Mouse (Mus musculus) forebrain, embryonic 11.5 days (tissue): Measurements from ENCODE around the gene Defb28. TPM values are rescaled to one million over a fixed set of nuclear protein-coding genes. Genes with fewer than 3 reads are reported as not detected.

Experiments
- ATAC-seq: fragments of 200-750 bp; cut with Nextera tagmentation; replicated peaks from 2 replicates; pipeline ENCODE4 v1.8.0; 2017; ENCODE audit warnings: moderate TSS enrichment; ENCODE audit not compliant: low FRiP score
- DNase-seq: peaks from one replicate; pipeline ENCODE4 v3.0.0-alpha.2; 2017; ENCODE audit warnings: low spot score
- H3K27ac ChIP-seq: fragments of 300-500 bp; sonication (generic); 2 replicates; pipeline ENCODE4 v1.5.1; 2014; ENCODE audit warnings: low read depth, low read length
- H3K27me3 ChIP-seq: fragments of 300-500 bp; sonication (generic); 2 replicates; pipeline ENCODE4 v1.6.1; 2014; ENCODE audit warnings: mild to moderate bottlenecking, low read length, mixed read lengths; ENCODE audit not compliant: control insufficient read depth, insufficient read depth
- H3K36me3 ChIP-seq: fragments of 300-500 bp; sonication (generic); 2 replicates; pipeline ENCODE4 v1.6.1; 2014; ENCODE audit warnings: mild to moderate bottlenecking, low read length, moderate library complexity, mixed read lengths; ENCODE audit not compliant: control insufficient read depth, insufficient read depth
- H3K4me1 ChIP-seq: fragments of 300-500 bp; sonication (generic); replicated peaks from 2 replicates; pipeline ENCODE4 v1.6.1; 2014; ENCODE audit warnings: low read length, mixed read lengths; ENCODE audit not compliant: control insufficient read depth, insufficient read depth
- H3K4me2 ChIP-seq: fragments of 300-500 bp; sonication (generic); 2 replicates; pipeline ENCODE4 v1.6.1; 2014; ENCODE audit warnings: low read depth, mild to moderate bottlenecking, low read length, moderate library complexity, mixed read lengths; ENCODE audit not compliant: severe bottlenecking
- H3K4me3 ChIP-seq: fragments of 300-500 bp; sonication (generic); 2 replicates; pipeline ENCODE4 v1.5.1; 2014; ENCODE audit warnings: low read depth, low read length
- H3K9ac ChIP-seq: fragments of 300-500 bp; sonication (generic); 2 replicates; pipeline ENCODE4 v1.6.1; 2014; ENCODE audit warnings: low read length
- H3K9me3 ChIP-seq: fragments of 300-500 bp; sonication (generic); 2 replicates; pipeline ENCODE4 v1.6.1; 2016; ENCODE audit warnings: low read length, mixed read lengths; ENCODE audit not compliant: control insufficient read depth
- WGBS: fragments of 180-500 bp; shearing (Covaris S2); extraction: QIAGEN DNeasy Blood & Tissue Kit; methylation state at CpG from one replicate; pipeline ENCODE4 v1.1.7; 2014; 5-methylcytosine and 5-hydroxymethylcytosine counted together
- polyA plus RNA-seq: library from polyadenylated mRNA; unstranded; fragments of >200 nt; fragmentation: Nextera tagmentation; extraction: Ambion mirVana; gene quantifications from 2 replicates; pipeline ENCODE4 v1.2.1, GENCODE M21; 2014

Gene Defb28
- polyA plus RNA-seq, 1 experiment from 2014 or later, result not detected

DNA sequence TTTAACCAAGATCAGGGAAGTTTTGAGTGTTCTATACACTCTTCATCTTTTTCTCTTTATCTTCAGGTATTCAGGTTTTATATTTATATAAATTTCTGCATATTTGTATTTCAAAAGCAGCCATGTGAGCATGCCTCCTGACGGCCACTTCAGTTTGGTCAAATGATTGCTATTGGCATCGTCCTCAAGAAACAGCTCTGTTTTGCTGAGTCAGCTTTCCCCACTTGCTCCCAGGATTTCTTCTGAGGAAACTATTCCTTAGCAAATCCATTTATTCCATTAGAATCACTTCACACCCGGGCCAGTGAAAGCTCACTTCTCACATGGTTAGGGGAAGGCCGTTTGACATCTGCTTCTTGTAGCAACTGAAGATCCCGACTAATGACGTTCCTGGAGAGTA is 20.0 kb upstream of the Defb28 start:
- Histone ChIP-seq H3K4me3 (no peak overlapping the region), H3K4me1 (no peaks in the 10 kb centered on the region), H3K27ac (no peak overlapping the region), H3K36me3 (no peaks in the 10 kb centered on the region), H3K9me3 (no peaks in the 10 kb centered on the region), H3K9ac (no peak overlapping the region), H3K4me2 (no peak overlapping the region), H3K27me3 (no peaks in the 10 kb centered on the region)
- ATAC-seq (no peak), DNase-seq (no peak)
- 85% methylated on average over 6 of the region's 6 CpGs for WGBS

DNA sequence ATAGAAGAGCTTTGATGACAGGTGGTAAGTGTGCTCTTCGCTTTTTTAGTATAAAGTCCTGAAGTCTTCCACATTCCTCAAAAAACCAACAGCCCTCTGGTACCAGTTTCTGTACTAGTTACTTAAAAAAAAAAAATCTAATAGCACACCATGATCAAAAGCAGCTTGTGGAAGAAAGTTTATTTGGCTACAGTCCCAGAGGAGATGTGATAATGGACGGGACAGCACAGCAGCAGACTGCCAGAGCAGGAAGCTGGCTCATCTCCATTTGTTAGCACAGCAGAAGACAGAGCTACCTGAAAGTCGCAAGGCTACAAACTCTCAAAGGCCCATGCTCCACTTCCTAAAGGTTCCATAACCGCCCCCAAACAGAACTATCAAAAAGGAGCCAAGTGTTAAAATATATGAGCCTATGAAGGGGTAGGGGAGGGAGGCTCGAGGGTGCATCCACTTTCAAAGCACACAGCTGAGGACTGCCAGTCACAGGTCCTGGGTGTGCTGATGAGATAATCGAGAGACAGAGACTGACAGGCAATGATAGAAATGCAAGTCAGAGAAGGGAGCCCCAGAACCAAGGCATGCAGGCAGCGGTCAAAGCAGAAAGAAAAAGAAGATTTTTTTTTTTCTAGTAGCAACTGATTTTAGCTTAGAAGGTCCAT is 17.7 kb upstream of the Defb28 start:
- 83% methylated on average over 7 of the region's 7 CpGs for WGBS
- Histone ChIP-seq H3K9me3 (no peaks in the 10 kb centered on the region), H3K4me1 (no peaks in the 10 kb centered on the region), H3K4me3 (no peak overlapping the region), H3K4me2 (no peak overlapping the region), H3K36me3 (no peaks in the 10 kb centered on the region), H3K9ac (no peak overlapping the region), H3K27me3 (no peaks in the 10 kb centered on the region), H3K27ac (no peak overlapping the region)
- DNase-seq, result no peak
- no peak for ATAC-seq

- Histone ChIP-seq H3K36me3 (no peaks in the 10 kb centered on the region), H3K27ac (no peak overlapping the region), H3K4me2 (no peak overlapping the region), H3K4me1 (no peaks in the 10 kb centered on the region), H3K9me3 (no peaks in the 10 kb centered on the region), H3K9ac (no peak overlapping the region), H3K4me3 (no peak overlapping the region), H3K27me3 (no peaks in the 10 kb centered on the region)
- no peak for ATAC-seq
- WGBS, result 80% methylated on average over 6 of the region's 6 CpGs
- no peak for DNase-seq
Observed at GRCm38 (mm10) chr2:152500863-152501229, 17.2 kb upstream of the Defb28 start.

DNA sequence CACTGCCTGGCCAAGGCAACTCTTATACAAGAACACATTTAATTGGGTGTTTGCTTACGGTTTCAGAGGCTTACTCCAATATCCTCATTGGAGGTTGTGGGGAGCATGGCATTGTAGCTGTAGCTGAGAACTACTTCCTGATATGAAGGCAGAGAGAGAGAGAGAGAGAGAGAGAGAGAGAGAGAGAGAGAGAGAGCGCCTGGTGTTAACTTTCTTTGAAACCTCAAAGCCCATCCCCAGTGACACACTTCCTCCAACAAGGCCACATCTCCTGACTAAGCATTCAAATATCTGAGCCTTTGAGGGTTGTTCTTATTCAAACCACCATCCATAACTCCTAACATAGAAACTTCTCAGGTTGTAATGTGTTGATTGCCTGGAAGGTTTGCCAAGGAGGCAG is 14.1 kb upstream of the Defb28 start:
- 84% methylated on average over 2 of the region's 2 CpGs for WGBS
- no peaks in the 10 kb centered on the region for H3K36me3 ChIP-seq
- no peaks in the 10 kb centered on the region for H3K9me3 ChIP-seq
- no peaks in the 10 kb centered on the region for H3K4me1 ChIP-seq
- DNase-seq, result no peak
- H3K27me3 ChIP-seq, result no peaks in the 10 kb centered on the region
- H3K27ac ChIP-seq, result no peak overlapping the region
- H3K4me2 ChIP-seq, result no peak overlapping the region
- no peak overlapping the region for H3K4me3 ChIP-seq
- no peak overlapping the region for H3K9ac ChIP-seq
- ATAC-seq, result no peak

- no peaks in the 10 kb centered on the region for H3K36me3 ChIP-seq
- H3K4me1 ChIP-seq, result no peaks in the 10 kb centered on the region
- ATAC-seq, result no peak
- H3K4me2 ChIP-seq, result no peak within 1 kb of the TSS
- DNase-seq, result no peak
- 83% methylated on average over 1 of the region's 1 CpGs for WGBS
- H3K9me3 ChIP-seq, result no peaks in the 10 kb centered on the region
- no peak within 1 kb of the TSS for H3K4me3 ChIP-seq
- no peak within 1 kb of the TSS for H3K9ac ChIP-seq
- no peak within 1 kb of the TSS for H3K27ac ChIP-seq
- H3K27me3 ChIP-seq, result no peaks in the 10 kb centered on the region
Observed at GRCm38 (mm10) chr2:152511592-152511991, 6.5 kb upstream of the Defb28 start, which contains the start of gene Defb26. TSS of gene Defb26 (minus strand) at chr2:152511692.

- H3K4me1 ChIP-seq, result no peaks in the 10 kb centered on the region
- ATAC-seq (no peak), DNase-seq (no peak)
- no peak overlapping the region for H3K27ac ChIP-seq
- H3K9ac ChIP-seq, result no peak overlapping the region
- no peaks in the 10 kb centered on the region for H3K9me3 ChIP-seq
- H3K4me3 ChIP-seq, result no peak overlapping the region
- no peak overlapping the region for H3K4me2 ChIP-seq
- H3K27me3 ChIP-seq, result no peaks in the 10 kb centered on the region
- WGBS, result 86% methylated on average over 4 of the region's 4 CpGs
- H3K36me3 ChIP-seq, result no peaks in the 10 kb centered on the region
Observed at GRCm38 (mm10) chr2:152516084-152516483, 2.0 kb upstream of the Defb28 start.

DNA sequence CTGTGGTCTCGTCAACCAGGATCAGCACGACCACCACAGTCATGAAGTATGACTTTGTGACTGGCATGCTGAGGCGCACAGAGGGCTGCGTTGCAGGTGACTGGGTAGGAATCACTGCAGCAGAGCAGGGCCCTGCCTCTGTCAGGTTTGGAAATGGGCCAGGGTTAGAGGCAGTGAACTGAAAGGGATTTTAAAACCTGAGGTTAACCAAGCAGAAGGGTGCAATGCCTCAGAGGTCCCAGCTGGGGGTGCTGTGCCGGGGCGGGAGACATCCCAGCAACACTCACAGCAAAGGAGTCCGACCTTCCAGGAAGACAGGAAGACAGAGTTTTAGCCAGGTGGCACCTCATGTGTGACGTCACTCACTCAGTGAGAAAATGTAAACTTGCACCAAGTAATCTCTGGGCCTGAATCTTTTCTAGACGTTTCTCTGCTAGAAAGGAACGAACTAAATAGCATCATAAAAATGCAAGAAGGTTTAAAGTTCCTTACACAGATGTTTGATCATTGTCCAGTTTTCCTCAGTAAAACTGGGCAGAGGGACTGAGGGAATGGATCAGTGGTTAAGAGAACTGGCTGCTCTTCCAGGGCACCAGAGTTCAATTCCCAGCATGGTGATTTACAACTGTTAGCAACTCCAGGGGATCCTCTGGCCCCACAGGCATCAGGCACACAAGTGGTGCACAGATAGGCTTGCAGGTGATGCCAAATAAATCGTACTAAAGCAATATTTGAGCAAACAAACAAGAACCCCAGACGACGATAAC is 22.1 kb downstream of the Defb28 start, which contains the start of gene Defb29:
TSS of gene Defb29 (minus strand) at position 155 of the 767 bp plus-strand sequence.
- Histone ChIP-seq H3K36me3 (no peaks in the 10 kb centered on the region), H3K27ac (no peak within 1 kb of the TSS), H3K4me3 (no peak within 1 kb of the TSS), H3K4me2 (no peak within 1 kb of the TSS), H3K9me3 (no peaks in the 10 kb centered on the region), H3K9ac (no peak within 1 kb of the TSS), H3K27me3 (no peaks in the 10 kb centered on the region), H3K4me1 (no peaks in the 10 kb centered on the region)
- 61% methylated on average over 13 of the region's 13 CpGs for WGBS
- ATAC-seq, result no peak
- DNase-seq, result no peak

- Histone ChIP-seq H3K4me3 (no peak overlapping the region), H3K9me3 (no peaks in the 10 kb centered on the region), H3K9ac (no peak overlapping the region), H3K4me1 (no peaks in the 10 kb centered on the region), H3K27ac (no peak overlapping the region), H3K4me2 (no peak overlapping the region), H3K36me3 (no peaks in the 10 kb centered on the region), H3K27me3 (no peaks in the 10 kb centered on the region)
- DNase-seq, result no peak
- ATAC-seq, result no peak
- WGBS, result 91% methylated on average over 9 of the region's 9 CpGs
Observed at GRCm38 (mm10) chr2:152541979-152542378, 23.9 kb downstream of the Defb28 start.

DNA sequence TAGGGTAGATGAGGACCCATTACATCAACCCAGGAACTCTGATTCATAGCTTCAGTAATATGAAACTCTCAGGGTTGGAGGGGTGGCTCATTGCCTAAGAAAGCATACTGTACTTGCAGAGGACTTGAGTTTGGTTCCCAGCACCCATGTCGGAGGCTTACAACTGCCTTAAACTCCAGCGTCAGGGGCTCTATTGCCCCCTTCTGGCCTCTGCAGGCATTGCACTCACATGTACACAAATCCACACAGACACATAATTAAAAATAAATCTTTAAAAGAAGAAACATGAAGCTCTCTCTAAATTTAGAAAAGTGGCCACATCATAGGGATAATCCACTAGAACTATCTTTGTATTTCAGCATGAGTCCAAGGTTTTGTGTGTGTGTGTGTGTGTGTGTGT is 24.8 kb downstream of the Defb28 start:
- Histone ChIP-seq H3K9me3 (no peaks in the 10 kb centered on the region), H3K4me3 (no peak overlapping the region), H3K27ac (no peak overlapping the region), H3K36me3 (no peaks in the 10 kb centered on the region), H3K4me1 (no peaks in the 10 kb centered on the region), H3K4me2 (no peak overlapping the region), H3K9ac (no peak overlapping the region), H3K27me3 (no peaks in the 10 kb centered on the region)
- DNase-seq, result no peak
- WGBS, result 71% methylated on average over 2 of the region's 2 CpGs
- ATAC-seq, result no peak
